Mouse (Mus musculus): Measurements from ENCODE around the gene Thsd7a.

- TF ChIP-seq CTCF (IDR thresholded peaks at IDR 0.05; ENCODE audit: low read depth, low read length) = no peak
- TF ChIP-seq POLR2A (IDR thresholded peaks at IDR 0.05; ENCODE audit: extremely low read depth, insufficient read depth, low read length) = no peak
Observed at GRCm38 (mm10) chr6:12386731-12387130, 362.5 kb downstream of the Thsd7a start.
